Mouse (Mus musculus) C2C12 (cell line): ENCODE data around the gene Micu1.

Experiments used
- CTCF ChIP-seq: IDR thresholded peaks from one replicate; pipeline ENCODE4 v1.5.1; 2011; ENCODE audit not compliant: control insufficient read depth, insufficient read depth, insufficient read length
- MAX ChIP-seq: IDR thresholded peaks from one replicate; pipeline ENCODE4 v1.6.1; 2011; ENCODE audit warnings: mild to moderate bottlenecking, control low read depth

GRCm38 (mm10) chr10:59825137-59825812 lies 123.0 kb downstream of the Micu1 start:
- no peak for TF ChIP-seq CTCF
- TF ChIP-seq MAX: peak; percentile 96
